Mouse (Mus musculus) ES-E14 (cell line): Measurements from ENCODE around the gene Macrod2. TPM values are rescaled to one million over a fixed set of nuclear protein-coding genes. Genes with fewer than 3 reads are reported as not detected.

Experiments
- DNase-seq: peaks from one replicate; pipeline ENCODE4 v3.0.0-alpha.2; 2013; ENCODE audit warnings: low read depth, low spot score
- H3K27ac ChIP-seq: 2 replicates; pipeline ENCODE4 v1.5.1; 2012; ENCODE audit warnings: low read depth, mild to moderate bottlenecking, low read length, moderate library complexity, mixed read lengths; ENCODE audit not compliant: poor library complexity, insufficient read depth, severe bottlenecking
- H3K36me3 ChIP-seq: 2 replicates; pipeline ENCODE4 v1.6.1; 2012; ENCODE audit warnings: mild to moderate bottlenecking, low read length, moderate library complexity, mixed read lengths; ENCODE audit not compliant: control insufficient read depth, poor library complexity, insufficient read depth, severe bottlenecking
- H3K4me1 ChIP-seq, 2 experiments: fragments of 150-350 bp in 1 of 2; sonication (generic) in 1 of 2; 2 replicates each; pipeline ENCODE4 v1.6.1; 2012; ENCODE audit warnings: low read length in 2 of 2, mild to moderate bottlenecking in 1 of 2, mixed read lengths in 1 of 2; ENCODE audit not compliant: control insufficient read depth in 2 of 2, insufficient read depth in 2 of 2, poor library complexity in 1 of 2
- H3K4me3 ChIP-seq, 2 experiments: fragments of 150-350 bp in 1 of 2; sonication (generic) in 1 of 2; 2 replicates each; pipeline ENCODE4 v1.5.1; 2012; ENCODE audit warnings: low read length in 2 of 2, low read depth in 1 of 2, mild to moderate bottlenecking in 1 of 2, mixed read lengths in 1 of 2; ENCODE audit not compliant: insufficient read depth in 1 of 2, poor library complexity in 1 of 2, severe bottlenecking in 1 of 2
- H3K9ac ChIP-seq: 2 replicates; pipeline ENCODE4 v1.6.1; 2012; ENCODE audit warnings: low read depth, mild to moderate bottlenecking, low read length, mixed read lengths; ENCODE audit not compliant: poor library complexity, insufficient read depth, severe bottlenecking
- H3K9me3 ChIP-seq: fragments of 150-350 bp; sonication (generic); 2 replicates; pipeline ENCODE4 v1.6.1; 2012; ENCODE audit warnings: low read depth, mild to moderate bottlenecking, low read length; ENCODE audit not compliant: control insufficient read depth, insufficient read depth
- CHD2 ChIP-seq: IDR thresholded peaks from 2 replicates; pipeline ENCODE4 v1.6.1; 2014; ENCODE audit warnings: mild to moderate bottlenecking, low read depth, low read length, inconsistent platforms
- HCFC1 ChIP-seq: IDR thresholded peaks from 2 replicates; pipeline ENCODE4 v1.6.1; 2012; ENCODE audit warnings: low read length, inconsistent platforms, borderline replicate concordance; ENCODE audit not compliant: insufficient read depth
- MAFK ChIP-seq: IDR thresholded peaks from 2 replicates; pipeline ENCODE4 v1.6.1; 2014; ENCODE audit warnings: mild to moderate bottlenecking, low read depth, low read length, inconsistent platforms; ENCODE audit not compliant: insufficient read depth
- ZC3H11A ChIP-seq: IDR thresholded peaks from 2 replicates; pipeline ENCODE4 v1.6.1; 2012; ENCODE audit warnings: low read depth, mild to moderate bottlenecking, inconsistent platforms, low read length, borderline replicate concordance
- ZNF384 ChIP-seq: IDR thresholded peaks from 2 replicates; pipeline ENCODE4 v1.6.1; 2012; ENCODE audit warnings: low read depth, low read length, inconsistent platforms
- in situ Hi-C, 2 experiments: fragments of 600-800 bp; cut with MboI; formaldehyde crosslinking; loops; one replicate each; pipeline ENCODE4 v1.15.1; 2025; ENCODE audit warnings: low sequenced_read_pairs in 2 of 2, inconsistent platforms in 1 of 2; ENCODE audit not compliant: unreplicated experiment in 2 of 2
- total RNA-seq: library from RNA; depleted of rRNA; stranded (reverse); fragments of 300-350 nt; gene quantifications from 2 replicates; pipeline ENCODE4 v1.2.3, GENCODE M21; 2012

The Macrod2 gene
- total RNA-seq, 1 experiment = 12.7 TPM

DNA sequence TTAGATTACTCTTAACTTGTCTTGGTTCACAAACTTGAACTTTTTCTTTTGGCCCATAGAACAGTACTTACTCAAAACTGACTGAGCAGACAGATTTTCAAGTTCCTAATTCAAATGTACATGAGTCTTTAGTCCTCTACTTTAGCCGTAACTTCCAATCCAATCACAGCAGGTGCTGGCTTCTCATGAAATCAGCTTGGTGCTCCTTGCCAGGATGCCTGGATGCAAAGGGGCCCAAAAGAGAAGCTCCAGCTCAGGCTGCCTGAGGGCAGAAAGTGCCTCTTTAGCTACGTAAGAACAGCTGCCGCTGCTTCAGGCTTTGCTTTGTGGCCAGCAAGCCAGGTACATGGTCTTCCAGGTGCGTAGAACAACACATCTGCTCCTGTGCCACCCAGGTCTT lies 627.9 kb downstream of the Macrod2 start:
- no peaks in the 10 kb centered on the region for H3K9me3 ChIP-seq
- no peaks in the 10 kb centered on the region for H3K36me3 ChIP-seq
- H3K4me3 ChIP-seq = no peak overlapping the region
- TF ChIP-seq HCFC1 = no peak
- TF ChIP-seq CHD2 = no peak
- TF ChIP-seq ZC3H11A = no peak
- no peaks in the 10 kb centered on the region for H3K4me1 ChIP-seq
- no peak overlapping the region for H3K27ac ChIP-seq
- no peak for DNase-seq
- no peak overlapping the region for H3K9ac ChIP-seq
- in situ Hi-C loops = no loop called here

GRCm38 (mm10) chr2:141023916-141024315 lies 628.8 kb downstream of the Macrod2 start:
- no peak for TF ChIP-seq HCFC1
- no peak for TF ChIP-seq MAFK
- TF ChIP-seq ZNF384 = no peak
- TF ChIP-seq CHD2 = no peak
- TF ChIP-seq ZC3H11A = no peak
- in situ Hi-C loops = no loop called here

DNA sequence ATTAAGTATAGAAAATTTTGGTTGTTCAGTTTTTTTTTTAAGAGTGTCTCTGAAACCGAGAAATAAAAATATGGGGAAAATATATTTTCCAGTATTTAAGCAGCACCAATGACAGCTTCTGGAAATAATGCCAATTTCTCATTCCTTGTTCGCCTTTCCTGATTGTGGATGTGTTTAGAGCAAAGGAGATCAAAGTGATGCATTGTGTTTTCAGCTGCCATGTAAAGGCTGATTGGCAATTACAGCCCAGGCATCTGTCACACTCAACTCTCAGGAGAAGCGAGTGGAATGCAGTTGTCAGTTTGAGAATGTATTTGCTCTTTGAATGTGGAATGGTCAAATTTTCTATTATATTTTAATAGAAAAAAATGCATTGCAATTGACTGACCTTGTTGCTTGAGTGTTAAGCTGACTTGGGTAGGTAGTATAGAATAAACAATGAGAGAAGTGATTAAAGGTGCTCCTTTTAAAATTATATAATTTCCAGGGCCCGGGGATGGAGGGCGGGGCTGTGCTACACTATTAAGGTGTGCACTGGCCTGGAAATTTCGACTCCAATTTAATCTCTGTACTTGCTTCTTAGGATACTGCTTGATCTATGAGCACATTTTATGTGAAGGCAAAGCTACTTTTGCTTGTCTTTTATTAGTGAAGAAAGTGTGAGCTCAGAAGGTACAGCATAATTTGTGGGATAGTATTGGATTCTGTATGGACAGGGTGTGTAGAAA lies 629.4 kb downstream of the Macrod2 start:
- no peak for TF ChIP-seq ZC3H11A
- no peak for TF ChIP-seq CHD2
- H3K9me3 ChIP-seq = no peaks in the 10 kb centered on the region
- no peaks in the 10 kb centered on the region for H3K4me1 ChIP-seq
- no peak overlapping the region for H3K9ac ChIP-seq
- in situ Hi-C loops = no loop called here
- DNase-seq = no peak
- no peak overlapping the region for H3K27ac ChIP-seq
- H3K36me3 ChIP-seq = no peaks in the 10 kb centered on the region
- H3K4me3 ChIP-seq = no peak overlapping the region

More at GRCm38 (mm10) chr2:141023916-141024315, 628.8 kb downstream of the Macrod2 start:
- Histone ChIP-seq H3K4me3 (no peak overlapping the region), H3K36me3 (no peaks in the 10 kb centered on the region), H3K9ac (no peak overlapping the region), H3K9me3 (no peaks in the 10 kb centered on the region), H3K27ac (no peak overlapping the region), H3K4me1 (no peaks in the 10 kb centered on the region)
- no peak for DNase-seq

GRCm38 (mm10) chr2:141056685-141057454 lies 661.8 kb downstream of the Macrod2 start:
- no peak for DNase-seq
- H3K36me3 ChIP-seq = no peaks in the 10 kb centered on the region
- TF ChIP-seq CHD2 (no peak), MAFK (no peak), HCFC1 (no peak), ZC3H11A (no peak), ZNF384 (no peak)
- in situ Hi-C loops = no loop called here
- no peaks in the 10 kb centered on the region for H3K4me1 ChIP-seq
- no peak overlapping the region for H3K4me3 ChIP-seq
- H3K9me3 ChIP-seq = no peaks in the 10 kb centered on the region
- no peak overlapping the region for H3K9ac ChIP-seq
- H3K27ac ChIP-seq = no peak overlapping the region

- H3K27ac ChIP-seq = no peak overlapping the region
- TF ChIP-seq CHD2 = no peak
- TF ChIP-seq HCFC1 = no peak
- TF ChIP-seq ZNF384 = no peak
- no peak for TF ChIP-seq MAFK
- no peaks in the 10 kb centered on the region for H3K36me3 ChIP-seq
- H3K9ac ChIP-seq = no peak overlapping the region
- H3K4me3 ChIP-seq = no peak overlapping the region
- in situ Hi-C loops = no loop called here
- no peaks in the 10 kb centered on the region for H3K4me1 ChIP-seq
- DNase-seq = no peak
- H3K9me3 ChIP-seq = no peaks in the 10 kb centered on the region
These were observed 662.3 kb downstream of the Macrod2 start for GRCm38 (mm10) chr2:141057455-141057833.
